Mouse (Mus musculus): ENCODE data around the gene Gm14410. TPM values are rescaled to one million over a fixed set of nuclear protein-coding genes. Genes with fewer than 3 reads are reported as not detected.
A peak's percentile ranks its signal among the peaks of the same experiment; 100 is the strongest.
"Not testable (repeated sequence)": the region's sequence is repeated elsewhere in the genome, so short reads cannot be mapped to it uniquely, and the experiment has no call there.

Gm14410 gene
- polyA plus RNA-seq (2012; fragmentation: generic; extraction: Trizol), result 8.1 TPM

DNA sequence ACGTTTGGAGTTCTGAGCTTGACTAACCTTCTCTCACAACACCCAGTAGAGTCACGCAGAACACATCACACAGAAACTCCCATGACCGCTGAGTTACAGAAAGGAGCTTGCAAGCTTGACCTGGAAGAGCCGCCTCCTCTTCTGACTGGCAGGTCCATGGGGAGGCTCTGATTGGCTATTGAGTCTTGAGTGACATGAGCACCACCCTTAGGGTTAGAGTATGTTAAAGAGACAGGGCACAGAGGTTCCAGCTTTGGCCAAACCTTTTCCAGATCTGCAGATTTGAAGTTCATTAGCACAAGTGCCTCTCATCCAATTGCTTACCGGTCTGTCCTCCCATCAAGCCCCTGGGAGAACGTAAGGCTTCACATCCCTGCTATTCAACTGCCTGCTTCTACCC, at the start of gene Gm14410:
Gene Gm14410 (minus strand): TSS at position 81 of the 400 bp plus-strand sequence.
- peak within 1 kb of the TSS; percentile 24 for H3K4me3 ChIP-seq
- H3K36me3 ChIP-seq (ENCODE audit: control insufficient read depth, insufficient read depth); H3K4me2 ChIP-seq (ENCODE audit: low read depth); H3K79me2 ChIP-seq (ENCODE audit: control insufficient read depth, insufficient read depth); H3K27me3 ChIP-seq (ENCODE audit: control insufficient read depth, insufficient read depth, insufficient read length); H3ac ChIP-seq (ENCODE audit: control insufficient read depth, insufficient read length): not testable (repeated sequence)

DNA sequence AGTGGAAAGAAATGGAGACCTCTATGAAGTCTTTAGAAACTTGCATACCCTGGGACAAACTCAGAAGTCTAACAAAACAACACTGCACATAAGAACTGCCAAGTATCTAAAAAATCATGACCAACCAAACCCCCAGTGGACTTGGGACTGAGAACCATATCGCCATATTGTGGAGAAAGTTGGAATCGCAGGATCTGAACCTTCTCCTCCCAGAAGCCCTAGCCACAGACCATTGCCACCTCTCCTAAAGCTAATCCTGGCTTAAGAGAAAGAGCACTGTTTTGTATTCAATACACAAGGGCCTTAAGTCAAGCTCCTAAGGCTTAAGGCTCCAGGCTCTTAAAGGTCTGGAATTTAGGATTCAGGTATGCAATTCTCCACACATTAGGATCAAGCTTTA, 41.2 kb upstream of the Gm14410 start:
- not testable (repeated sequence) for H3K4me2 ChIP-seq (ENCODE audit: low read depth); H3K36me3 ChIP-seq (ENCODE audit: control insufficient read depth, insufficient read depth); H3K79me2 ChIP-seq (ENCODE audit: control insufficient read depth, insufficient read depth); H3K27me3 ChIP-seq (ENCODE audit: control insufficient read depth, insufficient read depth, insufficient read length); H3K4me3 ChIP-seq; H3ac ChIP-seq (ENCODE audit: control insufficient read depth, insufficient read length)

DNA sequence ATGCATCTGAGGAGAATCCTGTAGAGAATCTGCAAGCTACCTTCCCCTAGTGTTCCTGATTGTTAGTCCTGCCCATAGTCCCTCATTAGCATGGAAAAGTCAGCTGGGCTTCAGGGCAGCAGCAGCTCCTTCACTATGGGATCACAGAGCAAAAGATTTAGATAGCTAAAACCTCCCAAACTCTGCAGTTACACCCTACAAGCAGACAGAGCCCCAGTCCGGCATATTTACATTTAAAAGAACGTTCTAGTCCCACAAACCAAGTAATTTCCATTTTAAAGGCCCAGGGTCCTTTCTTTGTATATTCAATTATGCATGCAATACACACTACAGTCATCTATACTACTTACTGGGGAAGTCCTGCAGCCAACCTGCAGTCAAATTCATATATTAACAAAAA, 24.2 kb upstream of the Gm14410 start:
- H3K27me3 ChIP-seq (ENCODE audit: control insufficient read depth, insufficient read depth, insufficient read length); H3K4me2 ChIP-seq (ENCODE audit: low read depth); H3K36me3 ChIP-seq (ENCODE audit: control insufficient read depth, insufficient read depth); H3ac ChIP-seq (ENCODE audit: control insufficient read depth, insufficient read length); H3K4me3 ChIP-seq; H3K79me2 ChIP-seq (ENCODE audit: control insufficient read depth, insufficient read depth): not testable (repeated sequence)

DNA sequence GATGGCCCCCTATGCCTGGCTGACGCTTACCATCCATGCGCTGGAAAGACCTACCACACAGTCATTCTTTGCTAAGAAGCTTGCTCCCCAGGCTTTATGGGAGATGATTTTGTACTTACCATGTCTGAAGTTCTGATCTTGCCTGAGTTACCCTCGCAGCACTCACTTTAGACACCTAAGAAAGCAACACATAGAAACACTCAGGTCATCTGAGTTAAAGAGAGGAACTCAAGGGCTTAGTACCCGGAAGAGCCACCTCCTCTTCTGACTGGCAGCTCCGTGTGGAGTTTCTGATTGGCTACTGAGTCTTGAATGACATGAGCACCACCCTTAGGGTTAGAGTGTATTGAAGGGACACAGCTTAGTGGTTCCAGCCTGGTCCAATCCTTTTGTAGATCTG, 33.5 kb downstream of the Gm14410 start:
- not testable (repeated sequence) for H3K36me3 ChIP-seq (ENCODE audit: control insufficient read depth, insufficient read depth); H3K27me3 ChIP-seq (ENCODE audit: control insufficient read depth, insufficient read depth, insufficient read length); H3ac ChIP-seq (ENCODE audit: control insufficient read depth, insufficient read length); H3K4me3 ChIP-seq; H3K79me2 ChIP-seq (ENCODE audit: control insufficient read depth, insufficient read depth); H3K4me2 ChIP-seq (ENCODE audit: low read depth)

Other genes starting within 250 kb of the Gm14410 start
- 9.0 TPM for gene Gm14419, start 205.5 kb downstream of the Gm14410 start, polyA plus RNA-seq (2012; fragmentation: generic; extraction: Trizol)
- gene Gm14401, start 132.1 kb downstream of the Gm14410 start, polyA plus RNA-seq (2012; fragmentation: generic; extraction: Trizol), result 0.05 TPM
- 0.07 TPM for gene Gm14409, start 60.6 kb upstream of the Gm14410 start, polyA plus RNA-seq (2012; fragmentation: generic; extraction: Trizol)
- 0.02 TPM for gene Gm14412, start 117.9 kb upstream of the Gm14410 start, polyA plus RNA-seq (2012; fragmentation: generic; extraction: Trizol)
- gene Gm14418, start 191.9 kb upstream of the Gm14410 start, polyA plus RNA-seq (2012; fragmentation: generic; extraction: Trizol), result 1.5 TPM